Mouse (Mus musculus) activated CD4-positive, CD25-positive, alpha-beta regulatory T cell, adult 4 months (primary cell): Measurements from ENCODE around the gene Fam135a. TPM values are rescaled to one million over a fixed set of nuclear protein-coding genes. Genes with fewer than 3 reads are reported as not detected.

Source experiments
- polyA plus RNA-seq, 2 experiments: library from polyadenylated mRNA; unstranded; fragments of 100-300 nt; shearing (Covaris generic); gene quantifications; one replicate each; pipeline ENCODE4 v1.2.1; 2017

The Fam135a gene
- polyA plus RNA-seq, 2 experiments from 2014 or later = 0.18 to 1.6 TPM

Other genes starting within 250 kb of the Fam135a start
- 10 to 100 TPM; 51.2 to 53.3 TPM for gene Smap1, start 178.0 kb downstream of the Fam135a start, polyA plus RNA-seq
- gene Sdhaf4, start 94.7 kb downstream of the Fam135a start, polyA plus RNA-seq = 10 to 100 TPM; 73.5 to 84.1 TPM
- not detected for gene Col9a1, start 77.3 kb upstream of the Fam135a start, polyA plus RNA-seq